In the genomic region with DNA sequence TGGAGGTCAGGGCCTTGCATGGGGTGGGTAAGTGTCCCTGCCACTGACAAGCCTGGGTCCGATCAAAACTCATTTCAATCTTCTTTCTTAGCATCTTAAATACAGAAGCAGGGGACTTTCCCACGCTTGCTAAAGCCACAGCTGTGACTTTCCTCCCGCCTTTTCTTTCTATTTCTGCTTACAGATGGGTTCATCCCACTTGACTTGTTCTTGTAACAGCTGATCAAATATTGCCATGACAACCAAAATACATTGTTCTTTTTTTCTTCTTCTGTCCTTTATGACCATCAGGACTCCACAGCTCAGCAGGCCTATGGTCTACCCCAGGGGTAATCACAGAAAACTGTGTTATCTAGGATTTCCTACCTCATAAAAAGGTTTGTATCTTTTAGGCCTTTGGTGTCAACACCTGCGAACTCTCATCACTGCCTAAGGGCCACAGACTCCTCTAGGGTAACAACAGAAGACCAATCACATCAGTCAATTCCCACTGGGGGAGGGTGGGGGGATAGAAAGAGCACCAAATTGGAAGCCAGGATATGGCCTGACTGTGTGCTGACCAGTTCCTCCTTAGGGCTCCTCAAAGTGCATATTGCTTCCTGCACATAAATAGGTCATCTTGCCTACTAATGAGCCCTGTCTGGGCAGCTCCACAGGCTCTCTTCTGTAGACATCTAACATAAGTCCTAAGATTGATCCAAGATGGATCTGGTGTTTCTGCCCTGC, we compare ENCODE assay signal across 16 mouse cellular contexts.
DNase-seq lines count a peak whose midpoint lies in the region; ATAC-seq lines count a peak whose summit lies in the region.
"Had no signal": no experiment of that assay in that cellular context is flagged by ENCODE, and none has a peak within 500 bp of the region (broad histone marks: within the 10 kb centered on the region; RNA-seq: fewer than 3 reads in every experiment).

No protein-coding gene starts in this region.

- no peak overlapping the region for H3K4me2 ChIP-seq in hindbrain, embryonic 12.5 days (replicated peaks)
- no peak overlapping the region for H3K4me2 ChIP-seq in midbrain, embryonic 12.5 days (replicated peaks)
- H3K4me2 ChIP-seq: limb, embryonic 15.5 days; lung, embryonic 14.5 days had no signal

- 0 out of 2 replicates have a peak overlapping the region, but pooled peaks have one; percentile 23 for H3K27ac ChIP-seq in hindbrain, embryonic 12.5 days
- H3K27ac ChIP-seq in hindbrain, embryonic 10.5 days, result no peak overlapping the region
- no peak overlapping the region for H3K27ac ChIP-seq in embryonic facial prominence, embryonic 10.5 days (replicated peaks)
- H3K27ac ChIP-seq in midbrain, embryonic 12.5 days (replicated peaks), result no peak overlapping the region
- H3K27ac ChIP-seq: limb, embryonic 15.5 days had no signal

- H3K9ac ChIP-seq in hindbrain, embryonic 12.5 days, result no peak overlapping the region
- H3K9ac ChIP-seq in midbrain, embryonic 12.5 days (replicated peaks), result no peak overlapping the region
- H3K9ac ChIP-seq: limb, embryonic 15.5 days; lung, embryonic 14.5 days had no signal

- H3K4me3 ChIP-seq in hindbrain, embryonic 12.5 days, result no peak overlapping the region
- H3K4me3 ChIP-seq in hindbrain, embryonic 10.5 days, result no peak overlapping the region
- H3K4me3 ChIP-seq in embryonic facial prominence, embryonic 10.5 days, result no peak overlapping the region
- H3K4me3 ChIP-seq in midbrain, embryonic 12.5 days, result no peak overlapping the region
- H3K4me3 ChIP-seq: erythroblast, embryonic 14.5 days; limb, embryonic 15.5 days; megakaryocyte, embryonic 14.5 days had no signal

- no peak for DNase-seq in hindbrain, embryonic 10.5 days (ENCODE audit: low spot score)
- peak; percentile 46 to 47 for DNase-seq in B cell, adult 2 months
- peak; percentile 5 for DNase-seq in embryonic facial prominence, embryonic 10.5 days (ENCODE audit: low spot score)
- DNase-seq in ovary, postnatal 36 days (ENCODE audit: low spot score), result no peak
- no peak for DNase-seq in testis, postnatal 14 days (ENCODE audit: low spot score)
- DNase-seq: cerebellum, adult 8-10 months; embryo, embryonic 11 days; kidney, adult 8-10 months; lung, embryonic 14.5 days; thymus, postnatal 14 days had no signal

- H3K9me3 ChIP-seq in hindbrain, embryonic 12.5 days (replicated peaks), result no peaks in the 10 kb centered on the region
- H3K9me3 ChIP-seq in hindbrain, embryonic 10.5 days, result no peaks in the 10 kb centered on the region
- no peaks in the 10 kb centered on the region for H3K9me3 ChIP-seq in embryonic facial prominence, embryonic 10.5 days
- no peaks in the 10 kb centered on the region for H3K9me3 ChIP-seq in midbrain, embryonic 12.5 days
- H3K9me3 ChIP-seq: limb, embryonic 15.5 days; megakaryocyte, embryonic 14.5 days had no signal

- no peaks in the 10 kb centered on the region for H3K27me3 ChIP-seq in hindbrain, embryonic 12.5 days
- no peaks in the 10 kb centered on the region for H3K27me3 ChIP-seq in hindbrain, embryonic 10.5 days (ENCODE audit: insufficient read depth, poor library complexity, severe bottlenecking)
- no peaks in the 10 kb centered on the region for H3K27me3 ChIP-seq in embryonic facial prominence, embryonic 10.5 days (replicated peaks; ENCODE audit: low read depth, poor library complexity, severe bottlenecking)
- no peaks in the 10 kb centered on the region for H3K27me3 ChIP-seq in midbrain, embryonic 12.5 days
- H3K27me3 ChIP-seq: limb, embryonic 15.5 days had no signal

- WGBS in hindbrain, embryonic 12.5 days, result 61% methylated on average over 4 of the region's 4 CpGs
- WGBS in hindbrain, embryonic 10.5 days, result 77% methylated on average over 4 of the region's 4 CpGs
- 86% methylated on average over 4 of the region's 4 CpGs for WGBS in embryonic facial prominence, embryonic 10.5 days
- 64% methylated on average over 4 of the region's 4 CpGs for WGBS in midbrain, embryonic 12.5 days

- peaks cover 13% of the 10 kb centered on the region for H3K4me1 ChIP-seq in hindbrain, embryonic 12.5 days
- peaks cover 20% of the 10 kb centered on the region for H3K4me1 ChIP-seq in hindbrain, embryonic 10.5 days (replicated peaks)
- peaks cover 5% of the 10 kb centered on the region for H3K4me1 ChIP-seq in embryonic facial prominence, embryonic 10.5 days
- H3K4me1 ChIP-seq in midbrain, embryonic 12.5 days, result peaks cover 12% of the 10 kb centered on the region; the same call in 1 of the 2 replicates

- H3K36me3 ChIP-seq in hindbrain, embryonic 12.5 days, result no peaks in the 10 kb centered on the region
- no peaks in the 10 kb centered on the region for H3K36me3 ChIP-seq in hindbrain, embryonic 10.5 days
- H3K36me3 ChIP-seq in embryonic facial prominence, embryonic 10.5 days (replicated peaks), result no peaks in the 10 kb centered on the region
- H3K36me3 ChIP-seq in midbrain, embryonic 12.5 days, result no peaks in the 10 kb centered on the region
- H3K36me3 ChIP-seq: limb, embryonic 15.5 days had no signal

- peak; percentile 29; the same call in 1 of the 2 replicates for ATAC-seq in hindbrain, embryonic 12.5 days (ENCODE audit: low FRiP score)
- 0 out of 2 replicates have a peak, but pooled peaks have one; percentile 52 for ATAC-seq in midbrain, embryonic 12.5 days (ENCODE audit: low FRiP score, low read depth)
- no peak for ATAC-seq in cerebellum, adult (ENCODE audit: insufficient number of reproducible peaks, low FRiP score, low TSS enrichment)

Comparison
In these comparisons a context has a peak if more than half of its experiments do, and no peak if none do; other contexts are left out.
1. DNase-seq: peak in B cell, adult 2 months (2 of 2) and embryonic facial prominence, embryonic 10.5 days (single experiment); none in hindbrain, embryonic 10.5 days (single experiment), ovary, postnatal 36 days (single experiment) and testis, postnatal 14 days (single experiment).